Mouse (Mus musculus): ENCODE measurements around the gene Rtel1. TPM values are rescaled to one million over a fixed set of nuclear protein-coding genes. Genes with fewer than 3 reads are reported as not detected.

The Rtel1 gene
- total RNA-seq, 2 experiments from 2014 or later = 41.9 to 78.0 TPM

GRCm38 (mm10) chr2:181385885-181386284 is 66.3 kb downstream of the Rtel1 start:
- ATAC-seq (replicated peaks; ENCODE audit: poor library complexity) = no peak

- no peak for ATAC-seq (replicated peaks; ENCODE audit: poor library complexity)
Observed at GRCm38 (mm10) chr2:181386663-181387210, 67.2 kb downstream of the Rtel1 start.

GRCm38 (mm10) chr2:181390136-181390870 is 70.8 kb downstream of the Rtel1 start:
- ATAC-seq (replicated peaks; ENCODE audit: poor library complexity) = no peak

GRCm38 (mm10) chr2:181391022-181391421 is 71.5 kb downstream of the Rtel1 start:
- no peak for ATAC-seq (replicated peaks; ENCODE audit: poor library complexity)

- ATAC-seq (replicated peaks; ENCODE audit: poor library complexity) = no peak
Observed at GRCm38 (mm10) chr2:181391541-181391940, 72.0 kb downstream of the Rtel1 start.

GRCm38 (mm10) chr2:181392600-181393213 is 73.2 kb downstream of the Rtel1 start:
- peak; percentile 93 for ATAC-seq (replicated peaks; ENCODE audit: poor library complexity)

- no peak for ATAC-seq (replicated peaks; ENCODE audit: poor library complexity)
Observed at GRCm38 (mm10) chr2:181394086-181394485, 74.5 kb downstream of the Rtel1 start.

- ATAC-seq (replicated peaks; ENCODE audit: poor library complexity) = no peak
Observed at GRCm38 (mm10) chr2:181397207-181397761, 77.7 kb downstream of the Rtel1 start.

GRCm38 (mm10) chr2:181401497-181401896 is 82.0 kb downstream of the Rtel1 start:
- peak; percentile 62 for ATAC-seq (replicated peaks; ENCODE audit: poor library complexity)

- peak; percentile 50 for ATAC-seq (replicated peaks; ENCODE audit: poor library complexity)
Observed at GRCm38 (mm10) chr2:181403722-181404121, 84.2 kb downstream of the Rtel1 start.

Other genes starting within 250 kb of the Rtel1 start
- gene Kcnq2, start 184.4 kb upstream of the Rtel1 start, total RNA-seq (2015) = not detected in 2 replicates
- gene Kcnq2, start 184.4 kb upstream of the Rtel1 start, total RNA-seq (2017) = not detected in 2 replicates
- not detected in 2 replicates for gene Eef1a2, start 162.7 kb upstream of the Rtel1 start, total RNA-seq (2015)
- not detected in 2 replicates for gene Eef1a2, start 162.7 kb upstream of the Rtel1 start, total RNA-seq (2017)
- gene Ppdpf, start 132.5 kb upstream of the Rtel1 start, total RNA-seq (2015) = 85.7 and 109 TPM in 2 replicates
- gene Ppdpf, start 132.5 kb upstream of the Rtel1 start, total RNA-seq (2017) = 68.8 and 73.0 TPM in 2 replicates
- gene Ptk6, start 117.0 kb upstream of the Rtel1 start, total RNA-seq (2015) = not detected in 2 replicates
- not detected in 2 replicates for gene Ptk6, start 117.0 kb upstream of the Rtel1 start, total RNA-seq (2017)
- not detected in 2 replicates for gene Srms, start 106.6 kb upstream of the Rtel1 start, total RNA-seq (2015)
- gene Srms, start 106.6 kb upstream of the Rtel1 start, total RNA-seq (2017) = not detected in 2 replicates
- gene Fndc11, start 99.7 kb upstream of the Rtel1 start, total RNA-seq (2015) = not detected in 2 replicates
- not detected in 2 replicates for gene Fndc11, start 99.7 kb upstream of the Rtel1 start, total RNA-seq (2017)
- gene Helz2, start 77.7 kb upstream of the Rtel1 start, total RNA-seq (2015) = 3.4 and 5.0 TPM in 2 replicates
- 4.0 and 4.8 TPM in 2 replicates for gene Helz2, start 77.7 kb upstream of the Rtel1 start, total RNA-seq (2017)
- 12.5 and 12.6 TPM in 2 replicates for gene Gmeb2, start 31.7 kb upstream of the Rtel1 start, total RNA-seq (2015)
- gene Gmeb2, start 31.7 kb upstream of the Rtel1 start, total RNA-seq (2017) = 13.4 and 13.6 TPM in 2 replicates
- gene Stmn3, start 5.2 kb upstream of the Rtel1 start, total RNA-seq (2015) = not detected in 2 replicates
- gene Stmn3, start 5.2 kb upstream of the Rtel1 start, total RNA-seq (2017) = not detected in 2 replicates
- gene Zgpat, start 45.2 kb downstream of the Rtel1 start, total RNA-seq (2015) = 7.0 and 8.2 TPM in 2 replicates
- 38.2 and 48.2 TPM in 2 replicates for gene Zgpat, start 45.2 kb downstream of the Rtel1 start, total RNA-seq (2017)
- gene Arfrp1, start 45.7 kb downstream of the Rtel1 start, total RNA-seq (2015) = 26.8 and 28.6 TPM in 2 replicates
- gene Arfrp1, start 45.7 kb downstream of the Rtel1 start, total RNA-seq (2017) = 62.1 and 70.2 TPM in 2 replicates
- gene Lime1, start 60.3 kb downstream of the Rtel1 start, total RNA-seq (2015) = 25.4 and 26.5 TPM in 2 replicates
- gene Lime1, start 60.3 kb downstream of the Rtel1 start, total RNA-seq (2017) = 12.7 and 18.1 TPM in 2 replicates
- gene Zbtb46, start 139.7 kb downstream of the Rtel1 start, total RNA-seq (2015) = 1.2 and 1.8 TPM in 2 replicates
- 1.9 and 5.4 TPM in 2 replicates for gene Zbtb46, start 139.7 kb downstream of the Rtel1 start, total RNA-seq (2017)
- gene Abhd16b, start 173.5 kb downstream of the Rtel1 start, total RNA-seq (2015) = not detected in 2 replicates
- gene Abhd16b, start 173.5 kb downstream of the Rtel1 start, total RNA-seq (2017) = not detected in 2 replicates
- gene Tpd52l2, start 177.4 kb downstream of the Rtel1 start, total RNA-seq (2015) = 47.1 and 60.0 TPM in 2 replicates
- gene Tpd52l2, start 177.4 kb downstream of the Rtel1 start, total RNA-seq (2017) = 99.2 and 119 TPM in 2 replicates
- 25.0 and 30.7 TPM in 2 replicates for gene Dnajc5, start 200.7 kb downstream of the Rtel1 start, total RNA-seq (2015)
- gene Dnajc5, start 200.7 kb downstream of the Rtel1 start, total RNA-seq (2017) = 37.4 and 40.0 TPM in 2 replicates

Measured in megakaryocyte progenitor cell, adult 5-6 weeks (primary cell).